In genomic region chr3:95132389-95132788, GRCm38 (mm10) we compare ENCODE assay signal across 8 mouse cellular contexts. TPM values are rescaled to one million over a fixed set of nuclear protein-coding genes. Genes with fewer than 3 reads are reported as not detected.
DNase-seq lines count a peak whose midpoint lies in the region; ATAC-seq and TF ChIP-seq lines count a peak whose summit lies in the region.
"Not testable (repeated sequence)": the region's sequence is repeated elsewhere in the genome, so short reads cannot be mapped to it uniquely, and the experiment has no call there.
"Had no signal": no experiment of that assay in that cellular context is flagged by ENCODE, and none has a peak within 500 bp of the region (broad histone marks: within the 10 kb centered on the region; RNA-seq: fewer than 3 reads in every experiment).

No protein-coding gene starts in this region.

- peaks cover 12 to 24% of the 10 kb centered on the region in 2 experiments for H3K4me1 ChIP-seq in MEL (ENCODE audit: control insufficient read depth in 1 of 2, insufficient read depth in 2 of 2, low read length in 2 of 2)
- H3K4me1 ChIP-seq in embryonic facial prominence, embryonic 13.5 days = peaks cover 20% of the 10 kb centered on the region
- H3K4me1 ChIP-seq in heart, adult 2 months (ENCODE audit: control insufficient read depth, insufficient read depth, low read length); lung, postnatal 0 days (ENCODE audit: insufficient read depth, low read depth, low read length): not testable (repeated sequence)
- peaks cover 12% of the 10 kb centered on the region for H3K4me1 ChIP-seq in kidney, postnatal 0 days (replicated peaks; ENCODE audit: insufficient read depth, low read length)
- H3K4me1 ChIP-seq in liver, embryonic 11.5 days (replicated peaks; ENCODE audit: control insufficient read depth, insufficient read depth, low read length) = peaks cover 15% of the 10 kb centered on the region

- not testable (repeated sequence) for H3K27me3 ChIP-seq in MEL (ENCODE audit: control insufficient read depth in 1 of 2, insufficient read depth in 2 of 2, low read length in 2 of 2); embryonic facial prominence, embryonic 13.5 days; heart, adult 2 months (ENCODE audit: control insufficient read depth, insufficient read depth, low read length); kidney, postnatal 0 days (ENCODE audit: insufficient read depth, low read length); liver, embryonic 11.5 days (replicated peaks; ENCODE audit: control insufficient read depth, insufficient read depth, low read length); lung, postnatal 0 days (replicated peaks; ENCODE audit: insufficient read depth, low read length); myocyte (ENCODE audit: control insufficient read depth, insufficient read depth, insufficient read length)

- not testable (repeated sequence) for H3K4me2 ChIP-seq in embryonic facial prominence, embryonic 13.5 days; kidney, postnatal 0 days (ENCODE audit: low read length); lung, postnatal 0 days (replicated peaks; ENCODE audit: low read depth, low read length); myocyte (ENCODE audit: low read depth)
- H3K4me2 ChIP-seq in liver, embryonic 11.5 days = peak overlapping the region; percentile 78

- not testable (repeated sequence) for ATAC-seq in embryonic facial prominence, embryonic 13.5 days (ENCODE audit: insufficient number of reproducible peaks, insufficient read depth, low FRiP score, low TSS enrichment, low read depth); kidney, postnatal 0 days (replicated peaks; ENCODE audit: low FRiP score, low read depth); liver, embryonic 11.5 days (replicated peaks; ENCODE audit: low FRiP score); lung, postnatal 0 days

- 86% methylated on average over 2 of the region's 2 CpGs for WGBS in embryonic facial prominence, embryonic 13.5 days
- 91% methylated on average over 2 of the region's 2 CpGs for WGBS in heart, adult 2 months
- WGBS in kidney, postnatal 0 days = 86% methylated on average over 2 of the region's 2 CpGs
- 86% methylated on average over 2 of the region's 2 CpGs for WGBS in liver, embryonic 11.5 days
- WGBS in lung, postnatal 0 days = 83% methylated on average over 2 of the region's 2 CpGs

- not testable (repeated sequence) for H3K4me3 ChIP-seq in MEL (ENCODE audit: control insufficient read depth in 1 of 2, insufficient read depth in 1 of 2, low read depth in 2 of 2, low read length in 2 of 2); heart, adult 2 months; kidney, postnatal 0 days (replicated peaks; ENCODE audit: low read depth, low read length); lung, postnatal 0 days (ENCODE audit: low read depth, low read length)
- H3K4me3 ChIP-seq in embryonic facial prominence, embryonic 13.5 days = peak overlapping the region; percentile 71; the same call in 1 of the 2 replicates
- peak overlapping the region; percentile 72; the same call in 1 of the 2 replicates for H3K4me3 ChIP-seq in liver, embryonic 11.5 days (ENCODE audit: low read depth, low read length)
- H3K4me3 ChIP-seq in myocyte = peak overlapping the region; percentile 42

- not testable (repeated sequence) for H3K9ac ChIP-seq in MEL (ENCODE audit: control insufficient read depth, low read depth, low read length, poor library complexity, severe bottlenecking); embryonic facial prominence, embryonic 13.5 days; heart, adult 2 months (ENCODE audit: low read depth, low read length); kidney, postnatal 0 days (ENCODE audit: low read depth, low read length); liver, embryonic 11.5 days (ENCODE audit: low read depth, low read length); lung, postnatal 0 days (replicated peaks; ENCODE audit: low read depth)

- peak; percentile 21 for TF ChIP-seq RAD21 in MEL (IDR thresholded peaks at IDR 0.05; ENCODE audit: low read depth, low read length)

- H3K79me2 ChIP-seq in MEL (ENCODE audit: control insufficient read depth, insufficient read depth, low read length, poor library complexity) = peaks cover 11% of the 10 kb centered on the region
- H3K79me2 ChIP-seq in heart, adult 2 months (replicated peaks; ENCODE audit: control insufficient read depth, insufficient read depth, low read length); myocyte (ENCODE audit: control insufficient read depth, insufficient read depth): not testable (repeated sequence)

- not testable (repeated sequence) for H3ac ChIP-seq in myocyte (ENCODE audit: control insufficient read depth, insufficient read length)

- H3K36me3 ChIP-seq in MEL (ENCODE audit: control insufficient read depth in 1 of 2, insufficient read depth in 2 of 2, low read length in 2 of 2) = peaks cover 0 to 20% of the 10 kb centered on the region in 2 experiments; a peak in 3 of 4 replicates
- H3K36me3 ChIP-seq in embryonic facial prominence, embryonic 13.5 days = peaks cover 33% of the 10 kb centered on the region
- H3K36me3 ChIP-seq in heart, adult 2 months (ENCODE audit: control insufficient read depth, insufficient read depth, low read length); kidney, postnatal 0 days (ENCODE audit: insufficient read depth, low read length); liver, embryonic 11.5 days (ENCODE audit: control insufficient read depth, insufficient read depth, low read length); lung, postnatal 0 days (ENCODE audit: insufficient read depth, low read length); myocyte (ENCODE audit: control insufficient read depth, insufficient read depth): not testable (repeated sequence)

- DNase-seq in MEL (ENCODE audit: low read depth, low spot score); heart, adult 2 months; kidney, postnatal 0 days (ENCODE audit: low spot score); liver, embryonic 11.5 days (ENCODE audit: low spot score); lung, postnatal 0 days (ENCODE audit: low spot score): not testable (repeated sequence)

- not testable (repeated sequence) for TF ChIP-seq EP300 in MEL (IDR thresholded peaks at IDR 0.05; ENCODE audit: low read depth in 1 of 2, low read length in 2 of 2); heart, adult 2 months (IDR thresholded peaks at IDR 0.05; ENCODE audit: insufficient read depth, low read depth, low read length)
- TF ChIP-seq EP300 in lung, postnatal 0 days (IDR thresholded peaks at IDR 0.05) = 0 out of 2 replicates have a peak, but pooled peaks have one; percentile 10

- intact Hi-C loops in heart, adult 2 months (cut with DNase I) = loop anchor here (2.0 kb wide), 1 partner anchor 22 kb away; the partner anchor contains the start of gene Vps72

- not testable (repeated sequence) for H3K27ac ChIP-seq in MEL (ENCODE audit: control insufficient read depth, low read depth, low read length); embryonic facial prominence, embryonic 13.5 days; heart, adult 2 months; kidney, postnatal 0 days; liver, embryonic 11.5 days (ENCODE audit: low read depth, low read length); lung, postnatal 0 days (ENCODE audit: low read length)

- TF ChIP-seq POLR2A in MEL (IDR thresholded peaks at IDR 0.05; ENCODE audit: control insufficient read depth in 1 of 2, insufficient read depth in 1 of 2, low read depth in 1 of 2, low read length in 2 of 2, poor library complexity in 1 of 2); heart, adult 2 months (IDR thresholded peaks at IDR 0.05; ENCODE audit: insufficient read depth, low read depth, low read length); myocyte (IDR thresholded peaks at IDR 0.05; ENCODE audit: insufficient read length, low read depth): not testable (repeated sequence)

- peak in 2 of 3 experiments; percentile 41 to 48; a peak in 4 of 6 replicates for TF ChIP-seq CTCF in MEL (IDR thresholded peaks at IDR 0.05 in 2 of 3, conservative IDR thresholded peaks at IDR 0.05 in 1 of 3; ENCODE audit: control insufficient read depth in 1 of 3, insufficient read depth in 1 of 3, low read depth in 2 of 3, low read length in 3 of 3, poor library complexity in 1 of 3, severe bottlenecking in 1 of 3)
- peak; percentile 63 for TF ChIP-seq CTCF in heart, adult 2 months (IDR thresholded peaks at IDR 0.05)
- TF ChIP-seq CTCF in kidney, postnatal 0 days (IDR thresholded peaks at IDR 0.05; ENCODE audit: low read depth) = peak; percentile 42
- peak; percentile 38; the same call in 1 of the 2 replicates for TF ChIP-seq CTCF in lung, postnatal 0 days (IDR thresholded peaks at IDR 0.05)

- H3K9me3 ChIP-seq in MEL (replicated peaks; ENCODE audit: insufficient read depth, low read length); embryonic facial prominence, embryonic 13.5 days; kidney, postnatal 0 days (replicated peaks; ENCODE audit: low read length); liver, embryonic 11.5 days (ENCODE audit: control insufficient read depth, low read length); lung, postnatal 0 days (ENCODE audit: low read length): not testable (repeated sequence)

RNA-seq across cellular contexts. Expression of gene Scnm1, which starts 1.4 kb away (rescaled TPM):
- total RNA-seq in MEL (2012; rRNA removed) = 71.8 and 93.1 TPM in 2 replicates
- polyA plus RNA-seq in MEL (2012; ENCODE audit: insufficient read depth in 1 of 2, insufficient read length in 2 of 2, low read depth in 1 of 2, low replicate concordance in 2 of 2, missing spikeins in 1 of 2) (100 to 1,000 TPM in 1 of 2 experiments, not detected in 1; 104 TPM), myocyte (2012; fragmentation: generic; extraction: Trizol) (30.6 TPM)
- polyA plus RNA-seq in embryonic facial prominence, embryonic 13.5 days (2015; fragmentation: Nextera tagmentation; extraction: Ambion mirVana) = 75.2 and 81.8 TPM in 2 replicates
- 10 to 100 TPM; 28.3 to 32.1 TPM for total RNA-seq in heart, adult 2 months (2021)
- 46.8 and 67.9 TPM in 2 replicates for polyA plus RNA-seq in heart, adult 2 months (2012; rRNA removed)
- 63.0 and 63.5 TPM in 2 replicates for polyA plus RNA-seq in kidney, postnatal 0 days (2015; fragmentation: Nextera tagmentation; extraction: Ambion mirVana)
- 53.1 and 58.5 TPM in 2 replicates for polyA plus RNA-seq in liver, embryonic 11.5 days (2014; fragmentation: Nextera tagmentation; extraction: Ambion mirVana)
- polyA plus RNA-seq in lung, postnatal 0 days (2015; fragmentation: Nextera tagmentation; extraction: Ambion mirVana) = 51.8 and 54.1 TPM in 2 replicates

RNA-seq across cellular contexts. Expression of gene Lysmd1, which starts 1.5 kb away (rescaled TPM):
- 22.1 and 22.7 TPM in 2 replicates for total RNA-seq in MEL (2012; rRNA removed)
- polyA plus RNA-seq in MEL (2012; ENCODE audit: insufficient read depth in 1 of 2, insufficient read length in 2 of 2, low read depth in 1 of 2, low replicate concordance in 2 of 2, missing spikeins in 1 of 2) (100 to 1,000 TPM in 1 of 2 experiments, 10 to 100 TPM in 1; 22.9 to 102 TPM), myocyte (2012; fragmentation: generic; extraction: Trizol) (7.0 TPM)
- 17.0 and 19.3 TPM in 2 replicates for polyA plus RNA-seq in embryonic facial prominence, embryonic 13.5 days (2015; fragmentation: Nextera tagmentation; extraction: Ambion mirVana)
- total RNA-seq in heart, adult 2 months (2021) = 1 to 10 TPM; 4.5 to 6.3 TPM
- 5.8 and 7.8 TPM in 2 replicates for polyA plus RNA-seq in heart, adult 2 months (2012; rRNA removed)
- polyA plus RNA-seq in kidney, postnatal 0 days (2015; fragmentation: Nextera tagmentation; extraction: Ambion mirVana) = 14.4 and 15.2 TPM in 2 replicates
- 8.9 and 9.1 TPM in 2 replicates for polyA plus RNA-seq in liver, embryonic 11.5 days (2014; fragmentation: Nextera tagmentation; extraction: Ambion mirVana)
- polyA plus RNA-seq in lung, postnatal 0 days (2015; fragmentation: Nextera tagmentation; extraction: Ambion mirVana) = 13.3 and 14.0 TPM in 2 replicates

RNA-seq across cellular contexts. Expression of gene Tmod4, which starts 8.1 kb away (rescaled TPM):
- 1.6 and 3.1 TPM in 2 replicates for total RNA-seq in MEL (2012; rRNA removed)
- 1 to 10 TPM in 1 of 2 experiments, not detected in 1; 5.4 TPM for polyA plus RNA-seq in MEL (2012; ENCODE audit: insufficient read depth in 1 of 2, insufficient read length in 2 of 2, low read depth in 1 of 2, low replicate concordance in 2 of 2, missing spikeins in 1 of 2)
- polyA plus RNA-seq in embryonic facial prominence, embryonic 13.5 days (2015; fragmentation: Nextera tagmentation; extraction: Ambion mirVana) = 0.65 and 0.69 TPM in 2 replicates
- total RNA-seq in heart, adult 2 months (2021) = 10 to 100 TPM; 22.6 to 30.9 TPM
- 23.3 and 25.6 TPM in 2 replicates for polyA plus RNA-seq in heart, adult 2 months (2012; rRNA removed)
- polyA plus RNA-seq in kidney, postnatal 0 days (2015; fragmentation: Nextera tagmentation; extraction: Ambion mirVana) = 0.69 and 0.83 TPM in 2 replicates
- 1.1 TPM in 2 replicates for polyA plus RNA-seq in liver, embryonic 11.5 days (2014; fragmentation: Nextera tagmentation; extraction: Ambion mirVana)
- polyA plus RNA-seq in lung, postnatal 0 days (2015; fragmentation: Nextera tagmentation; extraction: Ambion mirVana) = 2.0 and 2.9 TPM in 2 replicates
- 2.5 TPM for polyA plus RNA-seq in myocyte (2012; fragmentation: generic; extraction: Trizol)

RNA-seq across cellular contexts. Expression of gene Tnfaip8l2, which starts 9.8 kb away (rescaled TPM):
- 3.1 and 4.5 TPM in 2 replicates for total RNA-seq in MEL (2012; rRNA removed)
- polyA plus RNA-seq in MEL (2012; ENCODE audit: insufficient read depth in 1 of 2, insufficient read length in 2 of 2, low read depth in 1 of 2, low replicate concordance in 2 of 2, missing spikeins in 1 of 2) (1 to 10 TPM in 1 of 2 experiments, not detected in 1; 5.8 TPM), myocyte (2012; fragmentation: generic; extraction: Trizol) (0.22 TPM)
- 2.7 and 4.7 TPM in 2 replicates for polyA plus RNA-seq in embryonic facial prominence, embryonic 13.5 days (2015; fragmentation: Nextera tagmentation; extraction: Ambion mirVana)
- 1 to 10 TPM; 1.5 to 2.1 TPM for total RNA-seq in heart, adult 2 months (2021)
- polyA plus RNA-seq in heart, adult 2 months (2012; rRNA removed) = 3.3 and 4.9 TPM in 2 replicates
- polyA plus RNA-seq in kidney, postnatal 0 days (2015; fragmentation: Nextera tagmentation; extraction: Ambion mirVana) = 2.8 and 3.6 TPM in 2 replicates
- 4.8 and 5.4 TPM in 2 replicates for polyA plus RNA-seq in liver, embryonic 11.5 days (2014; fragmentation: Nextera tagmentation; extraction: Ambion mirVana)
- polyA plus RNA-seq in lung, postnatal 0 days (2015; fragmentation: Nextera tagmentation; extraction: Ambion mirVana) = 9.0 and 9.7 TPM in 2 replicates
- polyA plus RNA-seq: G1E had no signal

RNA-seq across cellular contexts. Expression of gene Vps72, which starts 21.6 kb away (rescaled TPM):
- 117 and 128 TPM in 2 replicates for total RNA-seq in MEL (2012; rRNA removed)
- polyA plus RNA-seq in MEL (2012; ENCODE audit: insufficient read depth in 1 of 2, insufficient read length in 2 of 2, low read depth in 1 of 2, low replicate concordance in 2 of 2, missing spikeins in 1 of 2) (100 to 1,000 TPM; 266 to 416 TPM), myocyte (2012; fragmentation: generic; extraction: Trizol) (85.6 TPM)
- polyA plus RNA-seq in embryonic facial prominence, embryonic 13.5 days (2015; fragmentation: Nextera tagmentation; extraction: Ambion mirVana) = 185 and 213 TPM in 2 replicates
- total RNA-seq in heart, adult 2 months (2021) = 10 to 100 TPM; 31.8 to 36.5 TPM
- polyA plus RNA-seq in heart, adult 2 months (2012; rRNA removed) = 34.5 and 39.2 TPM in 2 replicates
- 116 and 120 TPM in 2 replicates for polyA plus RNA-seq in kidney, postnatal 0 days (2015; fragmentation: Nextera tagmentation; extraction: Ambion mirVana)
- 109 and 111 TPM in 2 replicates for polyA plus RNA-seq in liver, embryonic 11.5 days (2014; fragmentation: Nextera tagmentation; extraction: Ambion mirVana)
- polyA plus RNA-seq in lung, postnatal 0 days (2015; fragmentation: Nextera tagmentation; extraction: Ambion mirVana) = 82.9 and 84.0 TPM in 2 replicates
